Mouse (Mus musculus): ENCODE measurements around the gene Adm.

Adm gene

GRCm38 (mm10) chr7:110628611-110629354, 1.3 kb downstream of the Adm start:
- in situ Hi-C loops (cut with MboI, MseI): loop anchor here (5.0 to 25.0 kb wide), 3 partner anchors 341 to 666 kb away; partner anchors contain the start of gene Dennd5a

- in situ Hi-C loops (cut with MboI, MseI): loop anchor here (5.0 to 25.0 kb wide), 4 partner anchors 235 to 668 kb away; partner anchors contain the start of gene Dennd5a
Measured at GRCm38 (mm10) chr7:110629892-110630666, 2.6 kb downstream of the Adm start.

GRCm38 (mm10) chr7:110631136-110631888, 3.9 kb downstream of the Adm start:
- in situ Hi-C loops (cut with MboI, MseI): loop anchor here (10.0 to 25.0 kb wide), 2 partner anchors 237 to 669 kb away; partner anchors contain the start of gene Dennd5a

GRCm38 (mm10) chr7:110635929-110636328, 8.5 kb downstream of the Adm start:
- in situ Hi-C loops (cut with MboI, MseI): loop anchor here (10.0 to 25.0 kb wide), 2 partner anchors 241 to 674 kb away; partner anchors contain the start of gene Dennd5a

- in situ Hi-C loops (cut with MboI, MseI): loop anchor here (10.0 to 25.0 kb wide), 2 partner anchors 242 to 674 kb away; partner anchors contain the start of gene Dennd5a
Measured at GRCm38 (mm10) chr7:110636559-110636958, 9.1 kb downstream of the Adm start.

GRCm38 (mm10) chr7:110638305-110639110, 11.0 kb downstream of the Adm start:
- in situ Hi-C loops (cut with MboI, MseI): loop anchor here (10.0 to 25.0 kb wide), 2 partner anchors 244 to 676 kb away; partner anchors contain the start of gene Dennd5a

- in situ Hi-C loops (cut with MboI, MseI): loop anchor here (10.0 to 25.0 kb wide), 2 partner anchors 245 to 677 kb away; partner anchors contain the start of gene Dennd5a
Measured at GRCm38 (mm10) chr7:110639291-110639915, 11.9 kb downstream of the Adm start.

- in situ Hi-C loops (cut with MboI, MseI): loop anchor here (10.0 to 25.0 kb wide), 2 partner anchors 245 to 678 kb away; partner anchors contain the start of gene Dennd5a
Measured at GRCm38 (mm10) chr7:110639958-110640357, 12.5 kb downstream of the Adm start.

- in situ Hi-C loops (cut with MboI, MseI): loop anchor here (25.0 kb wide), 1 partner anchor 683 kb away; the partner anchor contains the start of gene Dennd5a
Measured at GRCm38 (mm10) chr7:110645311-110645710, 17.9 kb downstream of the Adm start.

GRCm38 (mm10) chr7:110645859-110646258, 18.4 kb downstream of the Adm start:
- in situ Hi-C loops (cut with MboI, MseI): loop anchor here (25.0 kb wide), 1 partner anchor 684 kb away; the partner anchor contains the start of gene Dennd5a

- in situ Hi-C loops (cut with MboI, MseI): loop anchor here (25.0 kb wide), 1 partner anchor 685 kb away; the partner anchor contains the start of gene Dennd5a
Measured at GRCm38 (mm10) chr7:110646611-110647407, 19.3 kb downstream of the Adm start.

- in situ Hi-C loops (cut with MboI, MseI): loop anchor here (25.0 kb wide), 1 partner anchor 686 kb away; the partner anchor contains the start of gene Dennd5a
Measured at GRCm38 (mm10) chr7:110647559-110648454, 20.3 kb downstream of the Adm start.

- in situ Hi-C loops (cut with MboI, MseI): loop anchor here (25.0 kb wide), 1 partner anchor 686 kb away; the partner anchor contains the start of gene Dennd5a
Measured at GRCm38 (mm10) chr7:110648455-110649085, 21.1 kb downstream of the Adm start.

GRCm38 (mm10) chr7:110649133-110649987, 21.9 kb downstream of the Adm start:
- in situ Hi-C loops (cut with MboI, MseI): loop anchor here (25.0 kb wide), 1 partner anchor 687 kb away; the partner anchor contains the start of gene Dennd5a

- in situ Hi-C loops (cut with MboI, MseI): no loop called here
Measured at GRCm38 (mm10) chr7:110650491-110650890, 23.0 kb downstream of the Adm start.

- in situ Hi-C loops (cut with MboI, MseI): no loop called here
Measured at GRCm38 (mm10) chr7:110651091-110651490, 23.6 kb downstream of the Adm start.
